Mouse (Mus musculus): Measurements from ENCODE around the gene Slc38a10. TPM values are rescaled to one million over a fixed set of nuclear protein-coding genes. Genes with fewer than 3 reads are reported as not detected.

Gene Slc38a10
- polyA plus RNA-seq, 1 experiment from 2014 or later, result 108 TPM

GRCm38 (mm10) chr11:120064006-120064667 is 87.0 kb downstream of the Slc38a10 start:
- Histone ChIP-seq H3K4me3 (no peak overlapping the region), H3K36me3 (peaks cover 59% of the 10 kb centered on the region), H3K9me3 (no peaks in the 10 kb centered on the region), H3K4me2 (no peak overlapping the region), H3K4me1 (replicated peaks) (peaks cover 1% of the 10 kb centered on the region; the same call in 1 of the 2 replicates), H3K27me3 (no peaks in the 10 kb centered on the region), H3K27ac (replicated peaks) (no peak overlapping the region), H3K9ac (no peak overlapping the region)
- 82% methylated on average over 13 of the region's 13 CpGs for WGBS
- no peak for ATAC-seq (ENCODE audit: low read depth)

- 77% methylated on average over 5 of the region's 5 CpGs for WGBS
These were observed 87.8 kb downstream of the Slc38a10 start for GRCm38 (mm10) chr11:120063326-120063725.

GRCm38 (mm10) chr11:120060634-120061033 is 90.5 kb downstream of the Slc38a10 start:
- Histone ChIP-seq H3K9ac (no peak overlapping the region), H3K4me1 (replicated peaks) (no peaks in the 10 kb centered on the region), H3K36me3 (peaks cover 29% of the 10 kb centered on the region), H3K4me2 (no peak overlapping the region), H3K27me3 (no peaks in the 10 kb centered on the region), H3K4me3 (no peak overlapping the region), H3K27ac (replicated peaks) (no peak overlapping the region), H3K9me3 (no peaks in the 10 kb centered on the region)
- ATAC-seq (ENCODE audit: low read depth), result no peak
- WGBS, result 84% methylated on average over 8 of the region's 8 CpGs

More at GRCm38 (mm10) chr11:120063326-120063725, 87.8 kb downstream of the Slc38a10 start:
- H3K27me3 ChIP-seq, result no peaks in the 10 kb centered on the region
- no peaks in the 10 kb centered on the region for H3K9me3 ChIP-seq
- H3K27ac ChIP-seq (replicated peaks), result no peak overlapping the region
- peaks cover 54% of the 10 kb centered on the region for H3K36me3 ChIP-seq
- no peak for ATAC-seq (ENCODE audit: low read depth)
- H3K4me2 ChIP-seq, result no peak overlapping the region
- H3K4me3 ChIP-seq, result no peak overlapping the region
- no peaks in the 10 kb centered on the region for H3K4me1 ChIP-seq (replicated peaks)
- no peak overlapping the region for H3K9ac ChIP-seq

GRCm38 (mm10) chr11:120055953-120056732 is 95.0 kb downstream of the Slc38a10 start:
- 87% methylated on average over 12 of the region's 12 CpGs for WGBS
- ATAC-seq (ENCODE audit: low read depth), result no peak
- H3K27me3 ChIP-seq, result no peaks in the 10 kb centered on the region
- no peaks in the 10 kb centered on the region for H3K36me3 ChIP-seq
- H3K9me3 ChIP-seq, result no peaks in the 10 kb centered on the region
- H3K27ac ChIP-seq (replicated peaks), result no peak overlapping the region
- H3K4me3 ChIP-seq, result no peak overlapping the region
- peaks cover 10% of the 10 kb centered on the region; the same call in 1 of the 2 replicates for H3K4me1 ChIP-seq (replicated peaks)
- H3K9ac ChIP-seq, result no peak overlapping the region
- H3K4me2 ChIP-seq, result no peak overlapping the region

Small RNA genes lying within 50 kb of the gene (microRNA-seq; reads per million reads assigned to microRNA genes)
- not detected for gene Gm25948

Other genes with a start within 250 kb of the Slc38a10 start
- 97.5 and 102 TPM in 2 replicates for gene Chmp6, start 237.9 kb downstream of the Slc38a10 start, polyA plus RNA-seq (2015; fragmentation: Nextera tagmentation; extraction: Ambion mirVana)
- gene Baiap2, start 208.6 kb downstream of the Slc38a10 start, polyA plus RNA-seq (2015; fragmentation: Nextera tagmentation; extraction: Ambion mirVana), result 11.1 and 12.7 TPM in 2 replicates
- gene Aatk, start 104.2 kb downstream of the Slc38a10 start, polyA plus RNA-seq (2015; fragmentation: Nextera tagmentation; extraction: Ambion mirVana), result 28.2 and 34.2 TPM in 2 replicates
- 26.1 and 31.3 TPM in 2 replicates for gene Cep131, start 64.5 kb downstream of the Slc38a10 start, polyA plus RNA-seq (2015; fragmentation: Nextera tagmentation; extraction: Ambion mirVana)
- gene Tepsin, start 52.6 kb downstream of the Slc38a10 start, polyA plus RNA-seq (2015; fragmentation: Nextera tagmentation; extraction: Ambion mirVana), result 20.6 and 21.7 TPM in 2 replicates
- gene Ndufaf8, start 52.4 kb downstream of the Slc38a10 start, polyA plus RNA-seq (2015; fragmentation: Nextera tagmentation; extraction: Ambion mirVana), result 38.0 and 45.6 TPM in 2 replicates
- gene Bahcc1, start 81.6 kb upstream of the Slc38a10 start, polyA plus RNA-seq (2015; fragmentation: Nextera tagmentation; extraction: Ambion mirVana), result 13.6 and 15.3 TPM in 2 replicates
- 3,932 and 3,979 TPM in 2 replicates for gene Actg1, start 197.2 kb upstream of the Slc38a10 start, polyA plus RNA-seq (2015; fragmentation: Nextera tagmentation; extraction: Ambion mirVana)
- 1.3 and 1.5 TPM in 2 replicates for gene Fscn2, start 210.2 kb upstream of the Slc38a10 start, polyA plus RNA-seq (2015; fragmentation: Nextera tagmentation; extraction: Ambion mirVana)
- gene Faap100, start 227.4 kb upstream of the Slc38a10 start, polyA plus RNA-seq (2015; fragmentation: Nextera tagmentation; extraction: Ambion mirVana), result 53.9 and 59.7 TPM in 2 replicates

All from neural tube, embryonic 13.5 days (tissue).